Mouse (Mus musculus): ENCODE results near the gene Exph5. TPM values are rescaled to one million over a fixed set of nuclear protein-coding genes. Genes with fewer than 3 reads are reported as not detected.

Exph5 gene
- polyA plus RNA-seq, 1 experiment from 2014 or later = 2.4 TPM

DNA sequence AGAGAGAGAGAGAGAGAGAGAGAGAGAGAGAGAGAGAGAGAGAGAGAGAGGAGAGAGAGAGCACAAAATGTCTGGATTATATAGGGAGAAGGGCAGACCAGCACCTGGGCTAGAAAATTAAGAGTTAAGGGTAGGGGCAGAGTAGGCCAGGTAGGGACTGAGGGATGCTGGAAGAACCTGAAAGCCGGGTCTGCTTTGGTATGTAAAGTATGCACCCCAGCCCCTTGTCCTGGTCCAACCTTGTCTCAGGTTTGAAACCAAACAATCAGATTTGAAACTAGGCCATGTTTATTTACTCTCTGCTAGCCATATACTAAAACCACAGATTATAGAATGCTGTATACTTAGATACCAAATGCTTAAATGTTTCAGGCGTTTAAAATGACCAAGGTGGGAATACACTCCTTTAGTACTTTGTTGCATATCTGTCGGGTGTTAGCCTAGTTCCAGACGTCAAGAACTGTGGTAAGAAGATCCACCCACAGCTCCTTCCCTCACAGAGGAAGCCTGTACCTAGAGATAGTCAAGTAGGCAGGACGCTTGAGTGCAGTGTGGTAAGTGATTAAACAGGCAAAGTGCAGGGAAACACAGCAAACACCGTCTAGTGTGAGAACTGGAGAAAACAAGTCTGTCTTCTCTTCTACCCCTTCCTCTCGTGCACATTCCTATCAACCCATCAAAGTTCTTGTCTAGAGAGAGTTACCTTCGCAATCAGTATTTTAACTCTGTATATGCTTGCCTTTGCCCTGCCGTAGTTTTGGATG, 120.8 kb downstream of the Exph5 start:
- Histone ChIP-seq H3K36me3 (ENCODE audit: control insufficient read depth, insufficient read depth) (no peaks in the 10 kb centered on the region), H3K27ac (ENCODE audit: low read depth, low read length) (no peak overlapping the region), H3K27me3 (replicated peaks; ENCODE audit: control insufficient read depth, insufficient read depth, low read length) (no peaks in the 10 kb centered on the region), H3K9ac (ENCODE audit: low read depth, low read length) (no peak overlapping the region), H3K4me3 (ENCODE audit: low read depth, low read length) (no peak overlapping the region), H3K9me3 (ENCODE audit: control insufficient read depth) (no peaks in the 10 kb centered on the region), H3K4me1 (replicated peaks; ENCODE audit: control insufficient read depth, insufficient read depth, low read length) (no peaks in the 10 kb centered on the region), H3K4me2 (replicated peaks; ENCODE audit: low read depth) (no peak overlapping the region)
- 44% methylated on average over 9 of the region's 9 CpGs for WGBS
- no peak for TF ChIP-seq CTCF (IDR thresholded peaks at IDR 0.05; ENCODE audit: low read depth)
- ATAC-seq = no peak

DNA sequence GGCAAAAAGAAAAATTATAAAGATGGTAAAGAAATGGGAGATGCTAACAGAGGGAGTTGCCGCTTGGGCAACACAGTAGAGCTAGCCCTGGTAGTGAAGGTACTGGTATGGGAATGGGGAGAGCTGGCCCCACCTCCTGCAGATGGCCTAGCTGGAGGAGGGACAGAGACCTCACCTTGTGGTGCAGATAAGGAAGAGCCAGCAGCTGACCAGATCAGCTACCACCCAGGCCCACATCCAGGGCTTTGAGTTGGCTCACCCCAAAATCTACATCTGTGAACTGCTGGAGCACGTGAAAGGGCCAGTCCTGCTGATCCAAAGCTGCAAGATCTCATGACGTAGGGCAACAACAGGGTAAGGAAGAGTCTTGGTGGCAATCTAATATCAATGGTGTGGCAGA, 125.3 kb downstream of the Exph5 start:
- ATAC-seq = no peak
- 90% methylated on average over 3 of the region's 3 CpGs for WGBS
- H3K4me1 ChIP-seq (replicated peaks; ENCODE audit: control insufficient read depth, insufficient read depth, low read length) = no peaks in the 10 kb centered on the region
- H3K4me3 ChIP-seq (ENCODE audit: low read depth, low read length) = no peak overlapping the region
- H3K27me3 ChIP-seq (replicated peaks; ENCODE audit: control insufficient read depth, insufficient read depth, low read length) = no peaks in the 10 kb centered on the region
- no peak for TF ChIP-seq CTCF (IDR thresholded peaks at IDR 0.05; ENCODE audit: low read depth)
- H3K27ac ChIP-seq (ENCODE audit: low read depth, low read length) = no peak overlapping the region
- H3K9ac ChIP-seq (ENCODE audit: low read depth, low read length) = no peak overlapping the region
- H3K36me3 ChIP-seq (ENCODE audit: control insufficient read depth, insufficient read depth) = no peaks in the 10 kb centered on the region
- H3K9me3 ChIP-seq (ENCODE audit: control insufficient read depth) = no peaks in the 10 kb centered on the region
- no peak overlapping the region for H3K4me2 ChIP-seq (replicated peaks; ENCODE audit: low read depth)

Small RNA genes lying within 50 kb of the gene (microRNA-seq; reads per million reads assigned to microRNA genes)
- not detected for gene Mir130c

Other genes with a start within 250 kb of the Exph5 start
- 12.5 and 12.7 TPM in 2 replicates for gene Ddx10, start 53.6 kb upstream of the Exph5 start, polyA plus RNA-seq (2015; fragmentation: Nextera tagmentation; extraction: Ambion mirVana)
- gene Kdelc2, start 82.4 kb downstream of the Exph5 start, polyA plus RNA-seq (2015; fragmentation: Nextera tagmentation; extraction: Ambion mirVana) = 10.5 and 11.7 TPM in 2 replicates
- gene 4930550C14Rik, start 100.7 kb downstream of the Exph5 start, polyA plus RNA-seq (2015; fragmentation: Nextera tagmentation; extraction: Ambion mirVana) = 0.26 and 0.58 TPM in 2 replicates
- 4.2 and 5.0 TPM in 2 replicates for gene Atm, start 235.1 kb downstream of the Exph5 start, polyA plus RNA-seq (2015; fragmentation: Nextera tagmentation; extraction: Ambion mirVana)
- 4.2 and 4.8 TPM in 2 replicates for gene Npat, start 235.4 kb downstream of the Exph5 start, polyA plus RNA-seq (2015; fragmentation: Nextera tagmentation; extraction: Ambion mirVana)